Mouse (Mus musculus) kidney, embryonic 14.5 days (tissue): ENCODE measurements around the gene AI854703. TPM values are rescaled to one million over a fixed set of nuclear protein-coding genes. Genes with fewer than 3 reads are reported as not detected.
A peak's percentile ranks its signal among the peaks of the same experiment; 100 is the strongest.

ENCODE experiments used
- ATAC-seq: fragments of 200-750 bp; cut with Nextera tagmentation; 2 replicates; pipeline ENCODE4 v1.8.0; 2017; ENCODE audit warnings: moderate number of reproducible peaks, mild to moderate bottlenecking, moderate TSS enrichment, moderate library complexity; ENCODE audit not compliant: low FRiP score, low TSS enrichment
- H3K27ac ChIP-seq: fragments of 300-500 bp; sonication (generic); 2 replicates; pipeline ENCODE4 v1.5.1; 2014; ENCODE audit warnings: low read depth, mild to moderate bottlenecking, low read length, moderate library complexity, mixed read lengths
- H3K27me3 ChIP-seq: fragments of 300-500 bp; sonication (generic); 2 replicates; pipeline ENCODE4 v1.6.1; 2014; ENCODE audit warnings: mild to moderate bottlenecking, low read length; ENCODE audit not compliant: control insufficient read depth, insufficient read depth
- H3K36me3 ChIP-seq: fragments of 300-500 bp; sonication (generic); 2 replicates; pipeline ENCODE4 v1.6.1; 2014; ENCODE audit warnings: low read length, mixed read lengths; ENCODE audit not compliant: control insufficient read depth, insufficient read depth
- H3K4me1 ChIP-seq: fragments of 300-500 bp; sonication (generic); 2 replicates; pipeline ENCODE4 v1.6.1; 2014; ENCODE audit warnings: low read length, mixed read lengths; ENCODE audit not compliant: control insufficient read depth, insufficient read depth
- H3K4me2 ChIP-seq: fragments of 300-500 bp; sonication (generic); replicated peaks from 2 replicates; pipeline ENCODE4 v1.6.1; 2014; ENCODE audit warnings: low read depth, mild to moderate bottlenecking, low read length
- H3K4me3 ChIP-seq: fragments of 300-500 bp; sonication (generic); 2 replicates; pipeline ENCODE4 v1.5.1; 2014; ENCODE audit warnings: mild to moderate bottlenecking, low read length
- H3K9ac ChIP-seq: fragments of 300-500 bp; sonication (generic); 2 replicates; pipeline ENCODE4 v1.6.1; 2014; ENCODE audit warnings: low read depth, mild to moderate bottlenecking, low read length, moderate library complexity
- H3K9me3 ChIP-seq: fragments of 300-500 bp; sonication (generic); 2 replicates; pipeline ENCODE4 v1.6.1; 2016; ENCODE audit warnings: low read length; ENCODE audit not compliant: control insufficient read depth
- WGBS: fragments of 180-500 bp; shearing (Covaris S2); extraction: QIAGEN DNeasy Blood & Tissue Kit; methylation state at CpG from one replicate; pipeline ENCODE4 v1.1.7; 2014; 5-methylcytosine and 5-hydroxymethylcytosine counted together
- polyA plus RNA-seq: library from polyadenylated mRNA; unstranded; fragments of >200 nt; fragmentation: Nextera tagmentation; extraction: Ambion mirVana; gene quantifications from 2 replicates; pipeline ENCODE4 v1.2.1, GENCODE M21; 2014

The AI854703 gene
- polyA plus RNA-seq, 1 experiment from 2014 or later: 1.4 TPM

DNA sequence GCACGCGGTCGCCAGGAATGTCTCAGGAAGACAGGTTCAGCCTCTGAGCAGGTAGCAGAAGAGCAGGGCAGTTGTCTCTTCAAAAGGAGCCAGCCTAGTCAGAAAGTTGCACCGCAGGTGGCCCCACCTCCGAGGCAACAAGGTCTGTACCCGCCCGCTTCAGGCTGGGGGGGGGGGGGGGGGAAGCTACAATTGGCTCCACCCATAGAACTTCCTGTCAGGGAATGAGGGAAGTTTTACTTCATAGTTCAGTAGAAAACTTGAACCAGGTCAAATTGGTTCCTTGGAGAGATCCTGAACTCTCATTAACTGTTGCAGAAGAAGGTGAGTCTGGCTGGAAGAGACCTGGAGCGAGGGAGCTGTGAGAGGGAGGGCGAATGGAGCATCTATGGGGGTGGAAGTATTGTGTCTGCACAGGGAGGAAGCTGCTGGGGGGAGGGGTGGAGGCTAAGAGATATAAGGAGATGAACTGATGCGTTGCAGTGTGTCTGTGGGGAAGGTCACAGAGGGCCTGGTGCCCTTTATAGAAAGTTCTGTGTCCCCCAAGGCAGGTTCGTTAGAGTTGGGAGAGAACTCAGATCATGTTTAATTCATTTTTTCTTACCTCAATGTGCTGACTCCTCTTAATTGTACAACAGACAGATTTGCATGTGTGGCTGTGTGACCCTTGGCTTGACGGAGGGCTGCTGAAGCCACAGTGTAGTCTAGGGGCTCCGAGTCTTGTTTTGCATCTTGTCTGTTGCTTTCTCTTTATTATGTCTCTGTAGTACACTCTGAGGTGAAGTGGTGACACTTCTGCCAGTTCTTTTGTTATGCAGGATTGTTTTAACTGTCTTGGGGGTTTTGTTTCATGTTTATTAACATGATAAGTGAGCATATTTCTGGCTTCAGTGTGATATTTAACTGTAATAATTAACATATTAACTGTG lies 49.6 kb downstream of the AI854703 start, which contains the start of gene Gimap9:
Gene Gimap9, plus strand, starts transcription at position 199 of the 929 bp plus-strand sequence.
- H3K36me3 ChIP-seq: no peaks in the 10 kb centered on the region
- 25% methylated on average over 13 of the region's 13 CpGs for WGBS
- H3K4me3 ChIP-seq: peak within 1 kb of the TSS; percentile 27
- no peak within 1 kb of the TSS for H3K27ac ChIP-seq
- H3K4me2 ChIP-seq: peak within 1 kb of the TSS; percentile 34
- no peaks in the 10 kb centered on the region for H3K9me3 ChIP-seq
- 0 out of 2 replicates have a peak, but pooled peaks cover 2% of the 10 kb centered on the region for H3K4me1 ChIP-seq
- ATAC-seq: 0 out of 2 replicates have a peak, but pooled peaks have one; percentile 24
- H3K27me3 ChIP-seq: no peaks in the 10 kb centered on the region
- H3K9ac ChIP-seq: peak within 1 kb of the TSS; percentile 34; the same call in 1 of the 2 replicates

DNA sequence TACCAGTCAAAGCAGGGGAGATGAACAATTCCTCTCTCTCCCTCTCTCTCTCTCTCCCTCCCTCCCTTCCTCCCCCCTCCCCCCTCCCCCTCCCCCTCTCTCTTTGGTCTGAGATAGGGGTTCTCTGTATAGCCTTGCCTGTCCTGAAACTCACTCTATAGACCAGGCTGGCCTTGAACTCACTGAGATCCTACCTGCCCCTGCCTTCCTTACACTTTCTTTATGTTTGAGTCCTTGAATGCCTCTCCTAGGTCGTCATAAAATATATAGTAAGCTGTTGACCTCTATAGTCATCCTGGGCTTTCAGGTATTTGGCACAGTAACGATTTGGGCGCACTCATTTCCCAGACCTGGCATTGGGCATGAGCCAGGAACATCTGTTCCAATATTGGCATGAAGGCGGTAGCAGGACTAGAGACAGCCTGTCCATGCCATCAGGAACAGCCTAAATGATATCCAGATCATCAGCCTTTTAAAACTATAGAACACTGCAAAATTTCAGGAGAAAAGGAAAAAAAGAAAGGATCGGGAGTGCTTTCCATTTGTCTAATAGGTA lies 50.4 kb downstream of the AI854703 start:
- no peaks in the 10 kb centered on the region for H3K9me3 ChIP-seq
- no peak overlapping the region for H3K9ac ChIP-seq
- ATAC-seq: no peak
- no peak overlapping the region for H3K27ac ChIP-seq
- H3K4me1 ChIP-seq: 0 out of 2 replicates have a peak, but pooled peaks cover 2% of the 10 kb centered on the region
- no peaks in the 10 kb centered on the region for H3K27me3 ChIP-seq
- H3K4me3 ChIP-seq: no peak overlapping the region
- H3K4me2 ChIP-seq: no peak overlapping the region; the same call in 1 of the 2 replicates
- WGBS: 89% methylated on average over 5 of the region's 5 CpGs
- H3K36me3 ChIP-seq: no peaks in the 10 kb centered on the region

DNA sequence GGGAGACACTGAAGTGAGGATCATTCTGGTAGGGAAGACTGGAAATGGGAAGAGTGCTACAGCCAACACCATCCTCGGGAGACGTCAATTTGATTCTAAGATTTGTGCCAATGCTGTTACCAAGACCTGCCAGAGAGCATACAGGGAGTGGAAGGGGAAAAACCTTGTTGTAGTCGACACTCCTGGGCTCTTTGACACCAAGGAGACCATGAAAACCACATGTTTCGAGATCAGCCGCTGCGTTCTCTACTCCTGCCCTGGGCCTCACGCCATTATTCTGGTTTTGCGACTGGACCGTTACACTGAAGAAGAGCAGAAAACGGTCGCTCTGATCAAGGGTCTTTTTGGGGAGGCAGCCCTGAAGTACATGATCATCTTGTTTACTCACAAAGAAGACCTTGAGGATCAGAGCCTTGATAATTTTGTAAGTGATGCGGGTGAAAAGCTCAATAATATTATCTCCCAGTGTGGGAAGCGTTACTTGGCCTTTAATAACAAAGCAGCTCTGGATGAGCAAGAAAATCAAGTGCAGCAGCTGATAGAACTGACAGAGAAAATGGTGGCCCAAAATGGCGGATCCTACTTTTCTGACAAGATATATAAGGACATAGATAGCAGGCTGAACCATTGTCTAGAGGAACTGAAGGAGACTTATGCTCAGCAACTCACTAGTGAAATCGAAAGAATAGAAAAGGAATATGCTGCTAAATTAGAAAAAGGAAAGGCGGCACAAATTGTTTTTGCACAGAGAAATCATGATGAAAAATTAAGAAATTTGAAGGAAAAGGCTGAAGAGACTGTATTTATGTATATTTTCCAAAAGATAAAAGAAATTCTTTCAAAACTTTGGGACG lies 51.2 kb downstream of the AI854703 start:
- Histone ChIP-seq H3K4me1 (0 out of 2 replicates have a peak, but pooled peaks cover 2% of the 10 kb centered on the region), H3K4me2 (no peak overlapping the region), H3K9me3 (no peaks in the 10 kb centered on the region), H3K9ac (no peak overlapping the region), H3K27me3 (no peaks in the 10 kb centered on the region), H3K4me3 (no peak overlapping the region), H3K36me3 (no peaks in the 10 kb centered on the region), H3K27ac (no peak overlapping the region)
- 92% methylated on average over 17 of the region's 17 CpGs for WGBS
- ATAC-seq: no peak

DNA sequence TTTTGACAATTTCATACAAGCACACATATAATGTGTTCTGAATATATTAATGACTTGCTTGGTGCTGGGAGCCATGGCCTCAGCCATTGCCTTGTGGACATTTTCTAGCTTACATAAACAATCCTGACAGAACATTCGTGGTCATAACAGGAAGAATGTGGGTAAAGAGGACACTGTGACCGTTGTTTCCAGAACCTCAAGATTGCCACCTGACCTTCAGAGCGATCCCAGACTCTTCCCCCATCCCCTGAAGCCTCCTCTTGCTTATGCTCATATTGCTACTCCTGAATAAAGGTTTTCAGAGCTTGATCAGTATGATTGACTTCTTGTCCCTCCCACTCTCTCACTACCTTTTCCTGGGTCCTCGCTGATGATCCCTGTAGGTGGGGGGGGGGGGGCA lies 51.8 kb downstream of the AI854703 start:
- ATAC-seq: no peak
- no peak overlapping the region for H3K27ac ChIP-seq
- no peak overlapping the region for H3K9ac ChIP-seq
- whole genome bisulfite sequencing: 76% methylated on average over 4 of the region's 4 CpGs
- H3K4me2 ChIP-seq: no peak overlapping the region
- 0 out of 2 replicates have a peak, but pooled peaks cover 2% of the 10 kb centered on the region for H3K4me1 ChIP-seq
- no peaks in the 10 kb centered on the region for H3K27me3 ChIP-seq
- no peaks in the 10 kb centered on the region for H3K36me3 ChIP-seq
- H3K9me3 ChIP-seq: no peaks in the 10 kb centered on the region
- no peak overlapping the region for H3K4me3 ChIP-seq

DNA sequence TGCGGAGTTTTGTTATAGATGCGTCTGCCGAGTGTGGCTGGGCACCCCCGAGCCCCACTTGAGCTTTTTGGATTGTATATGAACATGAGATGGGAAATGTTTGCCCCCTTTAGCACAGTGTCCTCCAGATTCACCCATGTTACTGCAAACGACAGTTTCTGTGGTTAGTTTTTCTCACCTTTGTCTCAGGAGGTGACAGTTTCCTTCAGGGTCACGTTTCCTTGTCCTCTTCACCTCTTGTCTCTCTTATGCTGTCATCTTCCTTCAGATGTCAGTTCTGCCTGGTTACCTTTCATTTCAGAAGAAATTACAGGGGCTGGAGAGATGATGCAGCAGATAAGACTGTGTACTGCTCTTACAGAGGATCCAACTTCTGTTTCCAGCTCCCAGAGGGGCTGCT lies 53.1 kb downstream of the AI854703 start:
- Histone ChIP-seq H3K36me3 (no peaks in the 10 kb centered on the region), H3K4me3 (no peak overlapping the region), H3K4me1 (0 out of 2 replicates have a peak, but pooled peaks cover 2% of the 10 kb centered on the region), H3K27ac (no peak overlapping the region), H3K9ac (no peak overlapping the region), H3K27me3 (no peaks in the 10 kb centered on the region), H3K9me3 (no peaks in the 10 kb centered on the region), H3K4me2 (no peak overlapping the region)
- ATAC-seq: no peak
- WGBS: 76% methylated on average over 6 of the region's 6 CpGs

DNA sequence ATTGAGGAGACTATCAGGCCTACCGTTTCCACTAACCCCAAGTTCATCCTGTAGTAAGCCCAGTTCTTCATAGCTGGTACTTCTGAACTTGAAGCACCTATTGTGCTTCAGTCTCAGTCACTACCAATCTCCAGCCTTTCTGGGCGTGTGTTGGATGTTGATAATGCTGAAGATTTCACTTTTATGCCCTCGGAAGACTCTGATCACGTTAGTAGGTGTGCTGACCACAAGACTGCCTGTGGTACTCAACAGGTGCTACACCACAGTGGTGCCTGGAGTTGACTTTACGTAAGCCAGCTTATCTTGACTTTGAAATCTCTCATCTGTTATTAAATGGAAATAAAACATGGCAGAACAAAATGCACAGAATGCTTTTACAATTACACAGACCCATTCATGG lies 53.9 kb downstream of the AI854703 start:
- Histone ChIP-seq H3K36me3 (no peaks in the 10 kb centered on the region), H3K9me3 (no peaks in the 10 kb centered on the region), H3K4me3 (no peak overlapping the region), H3K4me1 (0 out of 2 replicates have a peak, but pooled peaks cover 2% of the 10 kb centered on the region), H3K9ac (no peak overlapping the region), H3K4me2 (no peak overlapping the region), H3K27ac (no peak overlapping the region), H3K27me3 (no peaks in the 10 kb centered on the region)
- 76% methylated on average over 5 of the region's 5 CpGs for WGBS
- no peak for ATAC-seq

DNA sequence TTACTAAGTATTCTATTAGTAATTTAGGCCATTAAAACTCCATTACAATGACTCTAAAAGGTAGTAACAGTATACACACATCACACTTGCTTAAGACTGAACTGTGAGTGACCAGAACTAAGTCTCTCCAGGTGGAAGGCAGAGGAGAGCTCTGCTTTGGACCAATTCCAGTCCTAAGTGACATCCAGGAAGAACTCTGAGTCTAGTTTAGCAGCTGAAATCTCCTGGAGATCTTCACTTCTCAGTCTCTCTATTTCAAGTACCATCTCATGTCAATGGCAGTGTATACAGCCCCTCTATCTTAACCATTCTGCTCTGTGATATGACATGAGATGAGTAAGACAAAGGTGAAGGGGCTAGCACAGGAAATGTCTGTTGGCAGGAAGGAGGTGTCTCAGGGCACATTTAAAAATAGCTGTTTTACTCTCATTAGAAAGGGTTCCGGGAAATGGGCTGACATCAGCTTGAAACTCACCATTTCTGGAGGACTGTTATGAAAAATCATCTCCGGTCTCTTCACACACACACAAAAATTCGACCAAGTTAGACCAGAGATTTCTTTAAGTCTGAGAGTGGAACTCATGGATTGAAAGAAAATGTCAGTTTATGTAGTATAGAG lies 55.0 kb downstream of the AI854703 start:
- no peaks in the 10 kb centered on the region for H3K9me3 ChIP-seq
- H3K4me1 ChIP-seq: no peaks in the 10 kb centered on the region
- no peak overlapping the region for H3K27ac ChIP-seq
- WGBS: 73% methylated on average over 3 of the region's 3 CpGs
- H3K27me3 ChIP-seq: no peaks in the 10 kb centered on the region
- ATAC-seq: no peak
- no peak overlapping the region for H3K4me3 ChIP-seq
- H3K9ac ChIP-seq: no peak overlapping the region
- H3K36me3 ChIP-seq: no peaks in the 10 kb centered on the region
- H3K4me2 ChIP-seq: no peak overlapping the region

DNA sequence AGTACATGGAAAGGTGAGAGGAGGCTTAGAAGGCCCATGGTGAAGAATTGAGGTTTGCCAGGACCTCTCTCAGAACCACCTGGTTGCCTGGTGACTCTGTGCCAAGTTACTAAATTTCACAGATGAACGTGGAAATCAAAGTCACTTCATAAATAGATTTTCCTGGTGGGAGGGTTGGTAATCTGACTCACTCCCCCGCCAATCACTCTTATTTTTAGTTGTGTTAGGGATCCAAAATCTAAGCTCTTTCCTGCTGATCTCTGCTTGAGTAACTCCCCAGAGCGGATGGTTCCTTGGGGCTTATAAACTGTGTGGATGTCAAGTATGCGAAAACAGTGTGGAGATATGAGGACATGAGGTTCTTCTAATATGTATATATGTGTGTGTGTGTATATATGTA lies 55.7 kb downstream of the AI854703 start:
- Histone ChIP-seq H3K27ac (no peak overlapping the region), H3K4me2 (no peak overlapping the region)
- 79% methylated on average over 4 of the region's 4 CpGs for WGBS

More for the DNA sequence above, 55.7 kb downstream of the AI854703 start:
- Histone ChIP-seq H3K4me1 (no peaks in the 10 kb centered on the region), H3K4me3 (no peak overlapping the region), H3K36me3 (no peaks in the 10 kb centered on the region), H3K9ac (no peak overlapping the region), H3K9me3 (no peaks in the 10 kb centered on the region), H3K27me3 (no peaks in the 10 kb centered on the region)
- no peak for ATAC-seq
